Mouse (Mus musculus): ENCODE measurements around the gene Hnrnph1. TPM values are rescaled to one million over a fixed set of nuclear protein-coding genes. Genes with fewer than 3 reads are reported as not detected.

Hnrnph1 gene
- polyA plus RNA-seq, 1 experiment from 2014 or later = 577 TPM

DNA sequence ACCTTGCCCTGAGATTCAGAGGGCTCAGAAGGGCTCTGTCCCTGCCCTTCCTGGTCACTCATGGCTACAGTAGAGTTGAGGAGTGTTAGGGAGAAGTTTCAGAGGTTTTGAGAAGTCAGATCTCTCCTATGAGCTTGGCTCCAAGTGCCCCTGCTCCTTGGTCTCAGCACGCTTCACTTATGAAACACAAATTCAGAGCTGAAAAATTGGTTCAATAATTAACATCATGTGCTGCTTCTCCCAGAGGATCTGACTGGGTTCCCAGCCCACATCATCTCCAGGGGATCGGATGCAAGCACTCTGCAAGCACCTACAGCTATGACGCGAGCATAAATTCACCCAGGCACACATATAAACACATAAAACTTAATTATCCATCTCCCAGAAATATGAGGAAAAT is 49.3 kb downstream of the Hnrnph1 start:
- no peaks in the 10 kb centered on the region for H3K9me3 ChIP-seq
- no peak overlapping the region for H3K4me3 ChIP-seq
- ATAC-seq (ENCODE audit: low FRiP score, low read depth) = no peak
- no peak overlapping the region for H3K4me2 ChIP-seq (replicated peaks)
- no peaks in the 10 kb centered on the region for H3K27me3 ChIP-seq
- no peaks in the 10 kb centered on the region for H3K36me3 ChIP-seq
- H3K4me1 ChIP-seq = peaks cover 10% of the 10 kb centered on the region
- no peak overlapping the region for H3K27ac ChIP-seq
- 78% methylated on average over 4 of the region's 4 CpGs for WGBS
- H3K9ac ChIP-seq = no peak overlapping the region

DNA sequence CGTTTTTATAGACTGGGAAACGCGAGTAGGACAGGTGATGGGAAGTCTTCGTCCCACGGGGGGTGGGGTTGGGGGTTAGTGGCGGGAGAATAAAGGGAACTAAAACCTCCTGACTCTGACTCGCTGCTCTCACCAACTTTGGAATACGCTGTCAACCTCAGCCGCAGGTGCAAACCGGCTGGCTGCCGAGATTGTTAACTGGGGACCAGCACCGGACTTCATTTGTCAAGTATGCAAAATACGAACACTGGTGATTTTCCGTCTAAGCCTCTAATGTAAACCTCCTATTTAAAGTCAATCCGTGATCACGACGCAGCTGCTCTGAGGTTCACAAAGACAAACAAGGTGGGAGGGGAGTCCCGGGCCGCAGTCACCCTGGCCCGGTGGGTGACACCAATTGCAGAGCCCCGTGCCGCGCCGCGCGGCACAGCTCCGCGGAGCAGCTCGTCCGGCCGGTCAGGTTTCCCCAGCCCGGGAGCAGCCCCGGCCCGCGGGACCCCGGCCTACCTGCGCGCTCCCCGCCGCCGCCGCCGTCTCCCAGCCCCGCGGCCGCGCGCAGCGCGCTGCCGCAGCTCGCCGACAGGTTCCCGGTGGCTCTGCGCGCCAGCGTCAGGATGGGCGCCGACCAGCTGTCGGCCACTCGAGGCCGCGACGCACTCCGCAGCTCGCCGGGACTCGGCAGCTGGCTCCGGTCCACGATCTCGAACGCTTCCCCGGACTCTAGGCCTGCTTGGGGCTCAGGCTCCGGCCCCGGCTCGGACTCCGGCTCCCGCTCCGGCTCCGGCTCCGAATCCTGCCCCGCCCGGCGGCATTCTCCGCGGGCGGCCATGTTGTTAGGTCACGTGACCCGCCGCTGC is 53.7 kb downstream of the Hnrnph1 start, which contains the start of gene Rufy1:
TSS of gene Rufy1 (minus strand) at position 849 of the 857 bp plus-strand sequence.
- peak within 1 kb of the TSS; percentile 73 for H3K4me2 ChIP-seq (replicated peaks)
- H3K9ac ChIP-seq = peak within 1 kb of the TSS; percentile 87
- H3K9me3 ChIP-seq = no peaks in the 10 kb centered on the region
- peak within 1 kb of the TSS; percentile 93 for H3K27ac ChIP-seq
- H3K4me3 ChIP-seq = peak within 1 kb of the TSS; percentile 76
- WGBS = under 1% methylated on average over 90 of the region's 90 CpGs
- no peaks in the 10 kb centered on the region for H3K36me3 ChIP-seq
- ATAC-seq (ENCODE audit: low FRiP score, low read depth) = peak; percentile 84
- H3K4me1 ChIP-seq = peaks cover 11% of the 10 kb centered on the region
- no peaks in the 10 kb centered on the region for H3K27me3 ChIP-seq

GRCm38 (mm10) chr11:50431134-50432068 is 54.6 kb downstream of the Hnrnph1 start:
- H3K27me3 ChIP-seq = no peaks in the 10 kb centered on the region
- peaks cover 11% of the 10 kb centered on the region for H3K4me1 ChIP-seq
- 34% methylated on average over 32 of the region's 32 CpGs for WGBS
- H3K9me3 ChIP-seq = no peaks in the 10 kb centered on the region
- peak overlapping the region; percentile 76 for H3K4me3 ChIP-seq
- peak overlapping the region; percentile 93 for H3K27ac ChIP-seq
- peak overlapping the region; percentile 73 for H3K4me2 ChIP-seq (replicated peaks)
- ATAC-seq (ENCODE audit: low FRiP score, low read depth) = peak; percentile 18
- no peaks in the 10 kb centered on the region for H3K36me3 ChIP-seq
- H3K9ac ChIP-seq = peak overlapping the region; percentile 87

DNA sequence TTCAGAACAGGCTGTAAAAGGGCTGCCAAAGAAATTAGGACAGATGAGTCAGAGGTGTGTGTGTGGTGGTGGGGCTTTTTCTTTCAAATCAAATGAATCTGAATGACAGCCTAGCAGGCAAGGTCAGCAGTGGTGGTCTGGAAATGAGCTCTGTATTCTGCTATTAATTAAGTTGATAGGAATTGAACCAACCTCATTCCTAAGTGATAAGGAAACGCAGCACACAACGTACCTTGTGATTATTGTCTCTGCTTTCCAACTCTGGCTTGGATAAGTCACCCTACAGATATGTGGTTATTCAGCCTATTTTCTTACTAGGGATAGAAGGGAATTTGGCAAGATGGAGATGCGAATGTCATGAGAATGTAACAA is 55.3 kb downstream of the Hnrnph1 start:
- H3K4me2 ChIP-seq (replicated peaks) = no peak overlapping the region
- no peaks in the 10 kb centered on the region for H3K27me3 ChIP-seq
- peaks cover 11% of the 10 kb centered on the region for H3K4me1 ChIP-seq
- ATAC-seq (ENCODE audit: low FRiP score, low read depth) = no peak
- H3K36me3 ChIP-seq = no peaks in the 10 kb centered on the region
- H3K27ac ChIP-seq = no peak overlapping the region
- 88% methylated on average over 3 of the region's 3 CpGs for WGBS
- no peaks in the 10 kb centered on the region for H3K9me3 ChIP-seq
- no peak overlapping the region for H3K9ac ChIP-seq
- no peak overlapping the region for H3K4me3 ChIP-seq

- H3K4me2 ChIP-seq (replicated peaks) = no peak overlapping the region
- H3K4me3 ChIP-seq = no peak overlapping the region
- WGBS = 91% methylated on average over 5 of the region's 5 CpGs
- H3K27ac ChIP-seq = no peak overlapping the region
- no peaks in the 10 kb centered on the region for H3K27me3 ChIP-seq
- H3K4me1 ChIP-seq = peaks cover 11% of the 10 kb centered on the region
- ATAC-seq (ENCODE audit: low FRiP score, low read depth) = no peak
- H3K9me3 ChIP-seq = no peaks in the 10 kb centered on the region
- no peaks in the 10 kb centered on the region for H3K36me3 ChIP-seq
- no peak overlapping the region for H3K9ac ChIP-seq
Observed at GRCm38 (mm10) chr11:50432896-50433295, 56.1 kb downstream of the Hnrnph1 start.

MicroRNAs within 50 kb of the gene (microRNA counts, 519-probe panel; counts per million panel counts)
- 3,234 counts per million, percentile 54 among the panel's probes with 10 or more counts for microRNA mmu-miR-804

Small RNA genes lying within 50 kb of the gene (microRNA-seq; reads per million reads assigned to microRNA genes)
- not detected for gene Mir804

Other genes with a start within 250 kb of the Hnrnph1 start
- gene Tbc1d9b, start 245.6 kb upstream of the Hnrnph1 start, polyA plus RNA-seq (2015; fragmentation: Nextera tagmentation; extraction: Ambion mirVana) = 44.9 and 46.6 TPM in 2 replicates
- 18.0 and 18.7 TPM in 2 replicates for gene Mrnip, start 202.5 kb upstream of the Hnrnph1 start, polyA plus RNA-seq (2015; fragmentation: Nextera tagmentation; extraction: Ambion mirVana)
- gene Sqstm1, start 166.2 kb upstream of the Hnrnph1 start, polyA plus RNA-seq (2015; fragmentation: Nextera tagmentation; extraction: Ambion mirVana) = 214 TPM in 2 replicates
- 17.1 and 20.5 TPM in 2 replicates for gene Mgat4b, start 166.1 kb upstream of the Hnrnph1 start, polyA plus RNA-seq (2015; fragmentation: Nextera tagmentation; extraction: Ambion mirVana)
- 0.79 and 1.3 TPM in 2 replicates for gene Ltc4s, start 138.4 kb upstream of the Hnrnph1 start, polyA plus RNA-seq (2015; fragmentation: Nextera tagmentation; extraction: Ambion mirVana)
- gene Maml1, start 84.7 kb upstream of the Hnrnph1 start, polyA plus RNA-seq (2015; fragmentation: Nextera tagmentation; extraction: Ambion mirVana) = 7.5 and 8.1 TPM in 2 replicates
- 311 and 331 TPM in 2 replicates for gene Canx, start 51.3 kb upstream of the Hnrnph1 start, polyA plus RNA-seq (2015; fragmentation: Nextera tagmentation; extraction: Ambion mirVana)
- 0.38 and 0.79 TPM in 2 replicates for gene Cby3, start 22.5 kb upstream of the Hnrnph1 start, polyA plus RNA-seq (2015; fragmentation: Nextera tagmentation; extraction: Ambion mirVana)
- gene Rufy1, start 54.1 kb downstream of the Hnrnph1 start, polyA plus RNA-seq (2015; fragmentation: Nextera tagmentation; extraction: Ambion mirVana) = 22.8 and 27.9 TPM in 2 replicates
- 8.1 and 8.8 TPM in 2 replicates for gene Adamts2, start 225.1 kb downstream of the Hnrnph1 start, polyA plus RNA-seq (2015; fragmentation: Nextera tagmentation; extraction: Ambion mirVana)

Measured in limb, embryonic 13.5 days (tissue).